Mouse (Mus musculus) spleen, adult 2 months (tissue): Measurements from ENCODE around the gene Tbcd.

Experiments used
- CTCF ChIP-seq: fragments of 200-500 bp; IDR thresholded peaks from 2 replicates; pipeline ENCODE4 v1.5.1; 2011; ENCODE audit warnings: mild to moderate bottlenecking, inconsistent platforms; ENCODE audit not compliant: insufficient read depth, insufficient read length, insufficient replicate concordance; ENCODE audit errors: extremely low read depth
- POLR2A ChIP-seq: fragments of 200-500 bp; IDR thresholded peaks from 2 replicates; pipeline ENCODE4 v1.6.1; 2011; ENCODE audit warnings: low read depth, low read length, inconsistent platforms

DNA sequence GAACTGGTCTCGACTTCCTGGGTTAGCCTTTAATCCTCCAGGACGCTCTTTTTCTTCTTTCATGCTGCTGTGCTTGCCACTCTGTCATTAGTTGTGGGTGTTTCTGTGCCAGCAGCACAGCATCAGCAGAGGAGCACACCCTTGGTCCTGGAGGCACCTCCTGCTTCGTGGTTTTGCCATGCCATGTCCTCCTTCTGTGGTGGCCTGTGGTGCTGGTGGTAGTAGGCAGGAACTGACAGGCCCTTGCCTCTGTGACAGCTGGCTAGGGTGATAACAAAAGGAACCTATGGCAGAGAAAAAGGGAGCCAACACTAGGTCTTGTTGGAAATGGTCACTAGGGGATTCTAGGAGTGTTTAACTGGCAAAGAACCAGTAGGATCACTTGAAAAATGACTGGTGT is 78.0 kb downstream of the Tbcd start:
- TF ChIP-seq POLR2A (no peak), CTCF (no peak)
